Mouse (Mus musculus) hematopoietic stem cell, adult 5-6 weeks (primary cell): ENCODE data around the gene Slc4a4. TPM values are rescaled to one million over a fixed set of nuclear protein-coding genes. Genes with fewer than 3 reads are reported as not detected.
A peak's percentile ranks its signal among the peaks of the same experiment; 100 is the strongest.

Source experiments
- ATAC-seq, 2 experiments: fragments of 125-278 bp in 1 of 2; replicated peaks in 1 of 2; 2 replicates each; pipeline ENCODE4 v1.8.0; 2016 to 2017; ENCODE audit warnings: inconsistent platforms in 2 of 2, mild to moderate bottlenecking in 2 of 2, moderate number of reproducible peaks in 2 of 2, low read depth in 1 of 2, moderate TSS enrichment in 1 of 2; ENCODE audit not compliant: low FRiP score in 2 of 2, poor library complexity in 2 of 2, severe bottlenecking in 2 of 2, insufficient read depth in 1 of 2, low TSS enrichment in 1 of 2
- total RNA-seq: library from RNA; stranded (forward); fragments of 172-1452, 232-1000 nt; gene quantifications from 2 replicates; pipeline ENCODE4 v1.2.3, GENCODE M21; 2017

Slc4a4 gene
- total RNA-seq, 1 experiment from 2014 or later, result 0.05 TPM

- ATAC-seq, result no peak
These were observed 365.2 kb downstream of the Slc4a4 start for GRCm38 (mm10) chr5:89251806-89252205.

DNA sequence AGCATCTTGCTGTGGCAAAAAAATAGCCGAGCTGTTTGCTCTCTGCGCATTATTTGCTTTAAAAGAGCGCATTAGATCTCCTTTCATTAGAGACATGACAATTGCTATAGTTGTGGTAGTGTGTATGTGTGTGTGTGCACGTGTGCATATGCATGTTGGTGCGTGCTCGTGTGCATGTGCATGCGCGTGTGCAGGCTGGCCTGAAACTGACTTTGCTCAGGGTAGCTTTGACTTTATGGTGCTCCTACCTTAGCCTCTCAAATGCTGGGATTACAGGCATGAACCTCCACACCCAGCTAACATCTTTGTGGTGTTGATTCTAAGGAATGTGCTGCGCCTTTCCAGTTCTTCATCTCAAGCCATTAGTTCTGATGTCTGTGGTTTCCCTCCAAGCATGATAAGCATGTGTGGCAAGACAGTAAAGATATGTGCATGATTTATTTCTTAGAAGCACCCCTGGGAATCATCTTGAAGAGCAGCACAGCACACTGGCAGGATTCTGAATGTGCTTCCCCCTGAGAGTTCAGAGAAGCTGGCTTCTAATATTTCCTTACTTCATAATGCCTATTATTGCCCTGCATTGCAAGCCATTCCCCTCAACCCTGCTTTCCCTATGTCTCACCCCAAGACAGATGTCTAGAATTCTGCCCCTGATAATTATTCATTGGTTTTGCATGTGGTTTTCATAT lies 373.3 kb downstream of the Slc4a4 start:
- ATAC-seq, result no peak

DNA sequence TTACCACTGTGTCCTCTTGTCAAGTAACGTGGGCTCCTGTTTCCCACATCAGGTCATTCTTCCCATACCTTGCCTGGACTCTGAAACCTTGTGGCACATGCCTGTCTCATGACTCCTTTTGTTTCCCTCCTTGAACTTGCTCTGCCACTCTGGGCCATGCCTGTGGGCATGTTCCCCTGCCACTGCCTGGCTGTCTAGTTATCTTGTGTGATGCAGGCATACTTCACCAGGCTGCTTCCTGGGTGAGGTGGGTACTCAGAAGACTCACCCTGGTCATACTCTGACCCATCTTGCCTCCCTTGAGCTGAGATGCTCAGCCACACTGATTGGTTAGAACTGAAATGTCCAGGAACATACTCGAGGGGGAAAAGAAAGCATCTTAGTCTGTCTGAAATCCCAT lies 390.4 kb downstream of the Slc4a4 start:
- ATAC-seq, result no peak

GRCm38 (mm10) chr5:89277616-89278015 lies 391.0 kb downstream of the Slc4a4 start:
- ATAC-seq, result no peak

GRCm38 (mm10) chr5:89278309-89278708 lies 391.7 kb downstream of the Slc4a4 start:
- 0 out of 4 replicates have a peak, but pooled peaks of 1 of the 2 experiments have one; percentile 25 for ATAC-seq

- peak; percentile 42 to 48; a peak in 3 of 4 replicates for ATAC-seq
These were observed 393.8 kb downstream of the Slc4a4 start for GRCm38 (mm10) chr5:89280312-89280863.

Other genes starting within 250 kb of the Slc4a4 start
- 80.8 and 112 TPM in 2 replicates for gene Grsf1, start 210.6 kb upstream of the Slc4a4 start, total RNA-seq
- gene Mob1b, start 166.0 kb upstream of the Slc4a4 start, total RNA-seq, result 12.6 and 19.9 TPM in 2 replicates
- gene Dck, start 121.8 kb upstream of the Slc4a4 start, total RNA-seq, result 30.8 and 45.9 TPM in 2 replicates